Mouse (Mus musculus) lung, postnatal 36 days (tissue): ENCODE results near the gene Rbck1.

Experiments
- DNase-seq: peaks from one replicate; pipeline ENCODE4 v3.0.0; 2022; ENCODE audit warnings: mixed read lengths

The Rbck1 gene

DNA sequence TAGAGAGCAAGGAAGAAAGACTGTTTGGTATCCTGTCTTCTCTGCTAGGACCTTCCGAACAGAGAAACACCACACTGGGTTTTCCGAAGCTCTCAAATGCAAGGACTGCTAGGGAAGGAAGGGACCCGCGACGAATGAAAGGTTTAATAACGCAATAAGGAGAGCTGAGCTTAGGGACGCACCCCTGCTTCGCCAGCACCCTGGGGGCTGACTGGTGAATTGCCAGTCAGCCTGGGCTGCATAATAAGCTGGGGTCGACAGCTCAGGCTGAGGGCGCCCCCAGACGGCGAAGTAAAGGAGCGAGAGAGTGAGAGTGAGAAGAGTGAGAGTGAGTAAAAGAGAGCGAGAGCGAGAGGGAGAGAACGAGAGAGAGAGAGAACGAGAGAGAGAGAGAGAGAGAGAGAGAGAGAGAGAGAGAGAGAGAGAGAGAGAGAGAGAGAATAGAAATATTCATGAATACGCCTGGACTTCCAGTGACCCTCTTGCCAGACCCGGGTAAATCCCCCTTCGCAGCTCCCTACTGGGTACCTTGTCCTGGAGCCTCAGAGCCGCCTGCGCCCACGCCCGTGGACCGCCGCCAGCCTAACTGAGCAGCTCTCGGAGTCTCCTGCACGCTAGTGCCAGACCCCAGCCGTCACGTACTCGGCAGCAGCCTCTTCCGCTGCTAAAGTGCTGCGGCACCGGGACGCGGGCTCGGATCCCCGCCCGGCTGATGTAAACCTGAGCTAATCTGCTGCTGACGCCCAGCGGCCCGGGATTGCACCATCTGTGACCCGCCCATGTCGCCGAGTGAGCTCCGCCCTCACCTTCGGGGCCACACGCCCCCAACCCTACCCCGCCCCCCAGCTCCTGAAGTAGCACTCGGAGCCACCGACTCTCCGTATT lies 11.1 kb upstream of the Rbck1 start, which contains the start of gene Trib3:
TSS of gene Trib3 (minus strand) at position 704 of the 885 bp plus-strand sequence.
- DNase-seq = peak; percentile 92

DNA sequence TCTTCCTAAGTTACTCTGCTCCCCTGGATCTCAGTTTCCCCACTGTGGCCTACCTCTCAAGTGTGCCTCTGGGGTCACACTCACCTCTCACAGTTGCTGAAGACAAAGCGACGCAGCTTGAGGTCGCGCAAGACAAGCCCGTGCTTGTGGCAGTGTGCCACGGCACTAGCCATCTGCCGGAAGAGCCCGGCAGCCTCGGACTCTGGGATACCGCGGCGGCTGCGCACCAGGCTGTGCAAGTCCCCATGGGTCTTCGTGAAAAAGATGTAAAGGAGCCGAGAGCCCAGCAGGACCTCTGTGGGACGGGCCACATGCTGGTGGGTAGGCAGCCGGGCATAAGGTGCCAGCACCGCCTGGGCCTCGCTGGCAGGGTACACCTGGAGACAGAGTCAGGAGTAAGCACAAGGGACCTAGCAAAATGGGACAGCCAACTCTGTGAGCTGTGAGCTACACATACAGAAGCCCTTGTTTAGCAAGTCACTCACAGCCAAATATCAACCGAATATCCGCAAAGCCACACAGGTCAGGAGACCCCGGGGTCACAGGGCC lies 7.3 kb upstream of the Rbck1 start:
- no peak for DNase-seq

DNA sequence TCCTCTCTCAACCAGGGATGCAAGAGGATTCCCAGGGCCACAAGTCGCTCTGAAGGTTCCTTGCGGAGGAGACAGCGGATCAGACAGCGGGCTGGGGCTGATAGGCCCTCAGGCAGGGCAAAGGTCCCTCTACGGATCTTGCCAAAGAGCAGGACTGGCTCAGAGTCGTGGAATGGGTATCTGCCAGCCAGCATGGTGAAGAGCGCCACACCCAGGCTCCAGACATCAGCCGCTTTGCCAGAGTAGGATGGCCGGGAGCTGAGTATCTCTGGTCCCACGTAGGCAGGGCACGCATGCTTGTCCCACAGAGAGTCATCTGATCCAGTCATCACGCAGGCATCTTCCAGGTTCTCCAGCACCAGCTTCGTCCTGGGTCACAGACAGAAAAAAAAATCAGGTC lies 5.9 kb upstream of the Rbck1 start:
- DNase-seq = no peak

DNA sequence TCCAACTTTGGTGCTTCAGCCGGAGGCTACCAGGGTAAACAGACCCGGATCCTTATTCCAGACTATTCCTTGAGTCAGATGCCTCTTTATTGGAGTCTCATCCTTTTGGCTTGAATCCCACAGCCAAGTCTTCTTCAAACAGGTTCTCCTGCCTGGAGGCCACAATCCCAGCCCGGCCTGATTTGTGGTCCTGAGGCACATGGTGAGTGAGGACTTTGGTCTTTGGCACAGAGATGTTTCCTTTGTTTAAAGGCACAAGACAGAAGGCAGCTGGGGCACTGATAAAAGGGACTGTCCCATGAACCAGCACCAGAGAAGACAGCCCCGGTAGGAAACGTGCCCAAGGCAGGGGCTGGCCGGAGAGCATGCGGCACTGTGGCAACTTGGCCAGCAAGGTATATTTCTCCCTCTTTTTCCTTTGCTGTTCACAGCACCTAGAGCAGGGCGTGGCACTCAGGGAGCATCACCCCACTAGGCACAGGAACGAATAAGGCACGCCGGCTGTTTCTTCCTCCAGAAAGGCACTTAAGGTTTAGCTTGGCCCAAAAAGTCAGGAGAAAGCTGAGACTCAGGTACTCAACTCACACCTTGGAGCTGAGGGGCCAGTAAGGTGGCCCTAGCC lies 5.2 kb upstream of the Rbck1 start:
- no peak for DNase-seq

DNA sequence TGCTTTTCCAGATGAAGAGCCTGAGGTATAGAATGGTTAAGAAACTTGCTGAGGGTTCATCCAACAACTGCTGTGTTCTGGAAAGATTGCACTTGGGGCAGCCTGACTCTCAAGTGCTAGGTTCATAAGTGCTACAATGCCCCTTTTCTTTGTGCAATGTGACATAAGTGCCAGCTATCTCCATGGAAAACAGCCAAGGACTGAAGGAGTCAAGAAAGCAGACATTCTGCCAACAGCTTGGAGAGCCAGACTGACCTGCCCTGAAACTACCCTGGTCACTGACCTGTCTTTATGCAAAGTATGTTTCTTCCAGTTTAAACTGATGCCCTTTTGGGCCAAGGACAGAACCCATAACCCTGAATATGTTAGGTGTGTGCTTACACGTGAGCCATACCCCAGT lies 4.4 kb upstream of the Rbck1 start:
- peak; percentile 87 for DNase-seq

DNA sequence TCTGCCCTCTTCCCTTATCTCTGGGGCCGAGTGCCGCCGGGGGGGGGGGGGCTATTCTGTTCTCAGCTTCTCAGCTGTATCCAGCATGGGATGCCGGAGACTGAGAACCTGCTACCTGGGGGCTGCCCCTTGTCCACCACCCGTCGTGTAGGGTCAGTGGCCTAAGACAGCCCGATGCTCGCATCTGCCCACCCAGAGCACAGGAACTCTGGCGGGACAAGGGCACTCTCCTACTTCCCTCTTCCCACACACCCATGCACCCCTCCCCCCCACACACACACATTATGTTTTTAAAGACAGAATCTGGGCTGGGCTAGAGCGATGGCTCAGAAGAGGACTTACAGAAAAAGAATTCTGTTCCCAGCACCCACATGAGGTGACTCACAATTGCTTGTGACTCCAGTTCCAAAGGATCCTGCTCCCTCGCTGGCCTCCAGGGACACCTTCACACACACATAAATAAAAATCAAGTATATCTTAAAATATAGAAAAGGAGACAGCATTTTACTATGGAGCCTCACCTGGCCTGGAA lies 2.9 kb upstream of the Rbck1 start:
- DNase-seq = no peak

DNA sequence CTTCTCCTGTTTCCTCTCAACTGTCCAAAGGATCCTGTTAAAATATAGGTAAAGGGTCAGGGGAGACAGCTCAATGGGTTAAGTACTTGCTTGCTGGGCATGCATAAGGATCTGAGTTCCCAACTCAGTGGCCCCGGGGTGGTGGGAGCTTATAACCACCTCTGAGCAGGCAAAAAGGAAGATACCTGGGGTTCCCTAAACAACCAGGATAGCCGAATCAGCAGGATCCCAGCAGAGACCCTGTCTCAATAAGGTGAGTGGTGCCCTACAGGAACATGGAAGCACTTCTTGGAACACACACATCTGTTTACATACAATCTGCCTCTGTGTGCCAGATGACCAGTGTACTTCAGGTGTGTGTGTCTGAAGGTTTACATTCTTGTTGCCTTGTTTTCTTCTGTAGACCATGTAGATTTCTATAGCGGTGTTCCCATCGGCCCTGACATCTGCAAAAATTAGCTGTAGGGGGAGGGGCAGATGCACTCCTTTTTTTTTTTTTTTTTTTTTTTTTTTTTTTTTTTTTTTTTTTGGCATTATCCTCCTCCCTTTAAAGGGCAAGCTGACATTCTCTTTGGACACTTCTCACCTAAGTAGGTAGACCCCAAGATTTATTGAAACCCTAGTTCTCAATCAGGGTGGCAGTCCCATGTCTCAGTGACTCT lies 1.0 kb upstream of the Rbck1 start:
- DNase-seq = no peak

DNA sequence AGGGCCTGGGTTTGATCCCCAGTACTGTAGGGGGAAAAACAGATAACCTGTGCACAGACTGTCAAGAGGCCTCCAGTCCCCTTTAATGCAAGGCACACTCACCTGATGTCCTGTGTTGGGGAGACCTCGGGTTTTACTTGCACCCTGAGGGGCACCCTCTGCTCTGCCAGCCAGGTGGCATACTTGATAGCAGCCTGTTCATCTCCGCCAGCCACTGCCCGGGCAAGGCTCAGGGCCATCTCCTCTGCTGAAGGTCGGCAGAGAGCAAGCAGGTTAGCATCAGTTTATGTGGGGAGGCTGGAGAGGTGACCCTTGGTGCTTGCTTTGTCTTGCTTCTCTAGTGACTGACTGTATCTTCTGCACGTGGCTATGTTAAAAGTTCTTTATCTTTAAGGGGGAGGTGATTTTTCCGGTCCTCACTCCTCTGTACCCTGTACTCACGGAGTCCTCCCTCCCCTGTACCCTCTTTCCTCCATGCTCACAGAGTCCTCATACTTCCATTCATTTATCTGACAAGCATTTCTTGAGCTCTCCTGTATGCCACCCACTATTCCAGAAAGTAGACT lies 1.5 kb downstream of the Rbck1 start:
- DNase-seq = no peak

DNA sequence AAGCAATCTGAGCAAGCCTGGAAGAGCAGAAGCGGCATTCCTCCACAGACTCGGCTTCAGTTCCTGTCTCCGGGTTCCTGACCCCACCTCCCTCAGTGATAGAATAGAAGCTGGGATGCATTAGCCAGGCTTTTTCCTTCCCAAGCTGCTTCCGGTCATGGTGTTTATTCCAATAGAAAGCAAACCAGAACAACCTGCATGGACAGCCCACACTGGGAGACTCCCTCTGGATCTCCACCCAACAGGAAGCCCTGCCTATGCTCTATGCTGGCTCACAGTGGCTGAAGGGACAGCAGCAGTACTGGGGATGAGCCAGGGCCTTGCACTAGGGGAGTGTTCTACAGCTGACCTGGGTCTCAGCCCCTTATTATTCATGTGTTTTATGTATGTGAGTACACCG lies 4.5 kb downstream of the Rbck1 start:
- peak; percentile 53 for DNase-seq

DNA sequence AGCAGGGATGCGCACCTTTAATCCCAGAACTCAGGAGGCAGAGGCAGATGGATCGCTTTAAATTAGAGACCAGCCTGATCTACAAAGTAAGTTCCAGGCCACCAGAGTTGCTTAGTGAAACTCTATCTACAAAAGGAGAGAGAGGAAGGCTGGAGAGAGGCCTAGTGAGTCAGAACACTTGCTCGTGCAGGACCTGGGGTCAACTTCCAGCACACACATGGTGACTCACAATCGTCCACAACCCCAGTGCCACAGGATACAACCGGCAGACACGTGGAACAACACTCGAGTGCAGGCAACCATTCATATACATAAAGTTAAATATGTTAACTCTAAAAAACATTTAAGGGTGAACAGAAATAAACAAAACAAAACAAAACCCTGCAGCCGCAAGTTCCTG lies 5.8 kb downstream of the Rbck1 start:
- DNase-seq = no peak

DNA sequence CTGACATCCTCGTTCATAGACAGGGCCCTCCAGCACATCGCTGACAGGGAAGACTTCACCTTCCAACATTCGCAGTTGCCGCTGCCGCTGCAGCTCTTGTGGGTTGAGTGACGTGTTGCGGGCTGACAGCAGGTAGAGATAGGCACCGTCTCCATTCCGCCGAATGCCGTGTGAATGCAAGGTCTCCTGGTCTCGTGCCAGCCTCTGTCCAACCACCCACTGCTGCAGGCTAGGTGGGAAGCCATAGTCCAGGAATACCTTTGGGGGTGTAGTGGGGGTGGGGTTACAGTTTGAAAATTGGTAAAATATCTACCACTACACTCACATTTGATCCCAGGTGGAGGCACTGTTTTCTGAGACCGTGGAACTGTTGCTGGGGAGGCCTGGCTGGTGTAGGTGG lies 6.3 kb downstream of the Rbck1 start:
- DNase-seq = no peak

DNA sequence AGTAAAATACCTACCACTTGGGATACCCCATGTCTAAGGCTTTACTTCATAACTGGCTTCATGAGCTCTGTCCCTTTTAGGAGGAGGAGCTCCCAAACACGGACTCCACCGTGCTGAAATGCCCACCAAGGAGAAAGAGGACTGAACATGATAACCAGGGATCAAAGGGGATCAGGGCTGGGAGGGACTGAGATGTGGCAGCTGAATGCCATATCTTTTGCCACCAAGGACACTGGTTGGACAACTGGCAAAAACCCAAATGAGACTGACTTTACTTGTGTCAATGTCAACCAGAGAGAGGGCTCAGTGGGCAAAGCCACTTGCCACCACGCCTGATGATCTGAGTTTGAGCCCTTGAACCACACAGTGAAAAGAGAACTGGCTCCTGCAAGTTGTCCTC lies 7.6 kb downstream of the Rbck1 start:
- no peak for DNase-seq

DNA sequence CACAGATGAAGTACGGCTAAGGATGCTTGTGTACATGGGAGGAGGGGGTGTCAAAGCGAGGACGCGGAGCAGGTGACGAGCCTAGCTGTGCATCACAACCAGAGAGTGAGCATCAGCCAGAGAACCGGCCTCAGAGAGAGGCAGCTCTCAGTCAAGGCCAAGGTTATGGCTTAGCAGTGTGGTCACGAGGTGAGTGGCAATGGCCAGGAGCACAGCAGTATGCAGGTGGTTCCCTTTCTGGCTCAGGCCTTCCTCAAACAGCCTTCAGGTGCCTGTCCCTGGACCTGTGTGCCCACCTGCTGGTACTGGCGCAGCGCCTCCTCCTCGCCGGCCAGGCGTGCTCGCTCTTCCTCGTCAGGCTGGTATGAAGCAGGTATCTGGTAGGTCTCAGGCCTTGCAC lies 8.5 kb downstream of the Rbck1 start:
- DNase-seq = no peak

DNA sequence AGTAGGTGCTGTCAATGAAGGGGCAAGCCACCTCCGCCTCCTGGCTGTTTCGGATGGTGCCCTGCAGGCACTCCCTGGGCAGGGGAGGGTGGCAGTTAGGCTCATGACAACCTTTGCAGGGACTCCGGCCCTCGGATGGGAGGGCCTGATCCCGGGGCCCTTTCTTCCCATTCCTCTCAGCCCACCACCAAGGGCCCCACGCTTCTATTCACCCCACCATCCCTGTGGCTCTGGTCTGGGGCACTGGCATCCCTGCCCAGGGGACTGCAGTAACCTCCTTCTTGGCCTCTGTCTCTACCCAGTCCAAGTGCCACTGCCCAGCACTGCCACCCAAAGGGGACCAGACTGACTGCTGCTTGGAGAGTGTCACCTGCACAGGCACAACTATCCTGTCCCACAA lies 10.3 kb downstream of the Rbck1 start:
- no peak for DNase-seq

DNA sequence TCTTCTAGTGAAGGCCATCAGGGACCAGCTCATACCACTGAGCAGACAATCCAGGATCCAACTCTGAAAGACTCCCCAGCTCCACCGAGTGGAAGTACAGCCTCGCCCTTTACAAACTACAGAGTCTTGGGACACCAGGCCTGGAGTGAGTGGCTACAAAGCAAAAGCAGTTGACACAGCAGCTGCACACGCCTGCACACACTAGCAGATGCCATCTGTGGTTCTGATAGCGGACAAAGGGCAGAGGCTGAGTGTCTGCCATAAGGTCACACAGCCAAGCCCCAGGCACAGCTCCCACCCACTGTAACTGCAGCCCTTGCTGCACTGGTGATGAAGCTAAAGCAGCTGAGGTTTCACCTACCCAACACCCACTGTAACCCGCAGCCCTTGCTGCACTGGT lies 10.9 kb downstream of the Rbck1 start:
- no peak for DNase-seq

DNA sequence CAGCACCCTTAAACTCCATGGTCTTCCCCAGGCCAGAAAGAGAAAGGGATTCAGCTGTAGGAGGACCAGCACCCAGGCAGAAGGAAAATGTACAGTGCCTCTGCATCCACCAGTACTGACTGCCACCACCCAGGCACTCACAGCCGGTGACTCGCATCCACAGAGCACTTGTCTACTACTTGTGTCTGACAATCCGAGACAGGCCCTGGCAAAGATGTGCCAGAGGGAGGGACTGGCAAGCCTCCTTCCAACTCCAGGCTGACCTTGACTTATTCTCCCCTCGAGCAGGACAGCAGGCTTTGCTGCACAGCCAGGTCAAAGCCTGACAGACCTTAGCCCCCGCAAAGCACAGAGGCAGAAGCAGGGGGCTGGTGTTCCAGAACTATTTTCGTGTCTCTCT lies 15.4 kb downstream of the Rbck1 start:
- DNase-seq = no peak

DNA sequence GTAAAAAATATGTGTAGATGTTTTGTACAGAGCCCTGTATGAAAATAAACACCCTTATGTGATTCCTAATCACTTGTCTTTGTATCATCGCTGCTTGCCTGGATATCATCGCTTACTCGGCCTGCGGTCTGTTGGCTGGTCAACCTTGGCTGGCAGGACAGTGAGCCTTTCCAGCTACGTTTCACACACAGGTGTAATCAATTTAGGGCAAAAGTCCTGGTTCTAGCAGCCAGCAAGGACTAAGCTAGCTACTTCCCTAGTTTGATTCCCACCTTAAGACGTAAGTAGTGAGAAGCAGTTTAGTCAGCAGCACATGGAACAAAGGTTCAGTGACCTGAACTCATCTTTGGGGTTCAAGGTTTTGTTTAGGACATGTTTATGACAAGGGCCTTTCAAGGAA lies 18.5 kb downstream of the Rbck1 start:
- no peak for DNase-seq

DNA sequence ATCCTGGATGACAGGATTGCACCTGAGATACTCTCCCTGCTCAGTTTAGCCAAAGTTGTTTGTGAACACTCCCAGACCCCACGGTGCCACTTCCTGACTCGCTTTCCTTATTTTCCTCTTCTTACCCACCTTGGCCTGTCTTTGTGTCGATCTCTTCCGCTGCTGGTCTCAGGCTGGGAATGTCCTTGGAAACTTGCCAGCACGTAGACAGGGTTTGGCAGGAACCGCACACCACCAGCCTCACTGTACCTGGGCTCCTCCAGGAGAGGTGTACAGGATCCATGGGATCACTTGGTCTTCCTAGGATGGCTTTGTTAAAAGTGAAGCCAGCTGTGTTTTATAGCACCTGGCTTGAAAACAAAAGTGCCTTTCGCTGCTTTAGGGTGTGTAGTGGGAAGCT lies 19.5 kb downstream of the Rbck1 start:
- DNase-seq = no peak

DNA sequence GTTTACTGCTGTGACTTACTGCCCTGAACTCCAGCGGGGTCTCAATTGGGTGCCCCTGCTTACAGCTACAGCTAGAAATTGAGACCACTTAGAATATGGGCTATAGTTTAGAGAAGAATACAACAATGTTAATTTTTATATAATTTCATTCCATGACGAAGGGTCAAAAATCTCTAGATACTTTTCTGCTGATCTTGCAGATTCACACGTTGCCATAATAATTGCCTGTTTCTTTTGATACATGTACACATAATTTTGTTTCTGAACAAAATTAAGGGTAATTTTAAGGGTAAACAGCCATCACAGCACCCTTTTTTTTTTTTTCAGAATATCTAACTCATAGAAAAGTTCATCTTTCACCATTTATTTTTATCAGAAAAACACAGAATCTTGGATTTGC lies 25.3 kb downstream of the Rbck1 start:
- DNase-seq = no peak

DNA sequence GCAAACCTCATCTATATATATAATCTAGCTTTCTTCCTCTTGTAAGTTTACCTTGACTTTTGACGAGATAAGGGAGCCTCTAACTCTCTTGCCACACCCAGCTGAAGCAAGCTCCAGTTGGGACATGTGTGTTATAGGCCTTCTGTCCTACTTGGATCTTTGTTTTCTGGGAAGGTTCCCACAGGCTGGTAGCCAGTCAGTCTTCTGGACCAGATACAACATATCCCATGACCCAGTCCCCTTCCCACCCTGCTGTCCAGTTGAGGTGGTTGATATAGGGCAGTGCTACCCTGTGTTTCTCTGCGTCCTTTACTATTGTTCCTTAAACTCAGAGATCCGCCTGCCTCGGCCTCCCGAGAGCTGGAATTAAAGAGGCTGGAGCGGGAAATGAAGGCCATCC lies 27.0 kb downstream of the Rbck1 start:
- DNase-seq = no peak

DNA sequence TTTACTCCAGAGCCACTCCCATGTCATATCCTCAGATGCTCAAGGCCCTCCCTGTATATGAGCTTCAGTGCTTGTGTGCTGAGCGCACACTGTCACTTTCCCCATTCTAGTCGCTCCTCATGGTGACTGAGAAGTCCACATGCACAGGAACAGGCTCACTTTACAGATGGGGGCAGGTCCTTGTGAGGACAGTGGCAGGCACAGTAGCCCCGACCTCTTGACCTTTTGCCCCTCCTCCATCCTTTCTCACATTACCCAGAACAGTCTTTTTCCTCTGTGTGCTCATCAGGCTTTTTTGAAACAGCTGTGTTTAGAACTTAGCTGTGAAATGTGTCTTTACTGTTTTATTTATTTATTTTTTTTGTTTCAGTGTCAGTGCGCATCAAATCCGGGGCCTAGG lies 28.7 kb downstream of the Rbck1 start:
- no peak for DNase-seq

DNA sequence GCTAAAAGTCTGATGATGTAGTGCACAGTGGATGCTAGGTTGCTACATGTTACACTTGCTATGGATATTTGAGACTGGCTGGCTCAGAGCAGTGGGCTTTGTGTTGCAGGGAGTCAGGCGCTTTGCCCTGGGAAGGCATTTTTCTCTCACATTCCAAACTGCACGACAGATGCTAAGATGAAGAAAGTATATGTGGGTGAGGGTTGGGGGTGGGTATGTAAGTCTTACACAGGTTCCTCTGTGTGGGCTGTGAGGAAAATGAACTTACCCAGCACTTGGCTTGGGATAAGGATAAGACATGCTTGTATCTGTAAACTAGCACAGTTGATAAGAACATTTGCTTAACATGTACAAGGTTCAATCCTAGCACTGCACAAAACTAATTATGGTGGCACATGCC lies 29.6 kb downstream of the Rbck1 start:
- DNase-seq = no peak

DNA sequence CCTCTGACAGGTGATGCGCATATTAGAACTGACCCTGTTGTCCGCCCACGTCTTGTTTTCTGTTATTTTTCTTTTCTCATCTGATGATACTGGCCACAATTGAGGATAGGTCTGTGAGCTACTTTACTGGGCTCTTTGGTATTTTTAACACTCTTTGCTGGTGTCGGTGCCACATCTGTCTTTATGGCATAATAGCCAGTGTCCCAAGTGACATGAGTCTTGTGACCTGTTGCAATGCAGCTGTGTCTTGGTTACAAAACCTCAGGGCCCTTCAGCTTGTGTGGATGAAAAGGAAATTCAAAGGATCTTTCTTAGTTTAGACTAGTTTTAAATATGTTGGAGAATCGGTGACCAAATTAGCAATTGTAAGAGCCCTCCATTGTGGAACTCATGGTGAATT lies 37.9 kb downstream of the Rbck1 start:
- peak; percentile 34 for DNase-seq
